Mouse (Mus musculus) bone marrow, adult 2 months (tissue): ENCODE measurements around the gene Snw1.

Experiments used
- CTCF ChIP-seq: fragments of 200-500 bp; IDR thresholded peaks from 2 replicates; pipeline ENCODE4 v1.5.1; 2011; ENCODE audit warnings: low read length, control low read depth; ENCODE audit not compliant: control insufficient read depth, insufficient read depth
- POLR2A ChIP-seq: fragments of 200-500 bp; IDR thresholded peaks from 2 replicates; pipeline ENCODE4 v1.6.1; 2011; ENCODE audit warnings: low read depth, mild to moderate bottlenecking, control low read depth, low read length, borderline replicate concordance; ENCODE audit not compliant: control insufficient read depth

GRCm38 (mm10) chr12:87415358-87415757 is 56.7 kb downstream of the Snw1 start:
- no peak for TF ChIP-seq CTCF
- TF ChIP-seq POLR2A = no peak
